Mouse (Mus musculus) kidney, postnatal 0 days (tissue): ENCODE measurements around the gene Gng12. TPM values are rescaled to one million over a fixed set of nuclear protein-coding genes. Genes with fewer than 3 reads are reported as not detected.

Experiments used
- ATAC-seq: fragments of 200-750 bp; cut with Nextera tagmentation; replicated peaks from 2 replicates; pipeline ENCODE4 v1.8.0; 2017; ENCODE audit warnings: low read depth, moderate number of reproducible peaks, moderate TSS enrichment, moderate library complexity; ENCODE audit not compliant: low FRiP score
- DNase-seq: peaks from one replicate; pipeline ENCODE4 v3.0.0-alpha.2; 2016; ENCODE audit warnings: low spot score
- H3K27ac ChIP-seq: fragments of 300-500 bp; sonication (generic); 2 replicates; pipeline ENCODE4 v1.5.1; 2014; ENCODE audit warnings: mild to moderate bottlenecking
- H3K27me3 ChIP-seq: fragments of 300-500 bp; sonication (generic); 2 replicates; pipeline ENCODE4 v1.6.1; 2014; ENCODE audit warnings: low read length, mixed read lengths; ENCODE audit not compliant: insufficient read depth
- H3K36me3 ChIP-seq: fragments of 300-500 bp; sonication (generic); 2 replicates; pipeline ENCODE4 v1.6.1; 2014; ENCODE audit warnings: low read length, mixed read lengths; ENCODE audit not compliant: insufficient read depth
- H3K4me1 ChIP-seq: fragments of 300-500 bp; sonication (generic); replicated peaks from 2 replicates; pipeline ENCODE4 v1.6.1; 2014; ENCODE audit warnings: antibody characterized with exemption, low read length, mixed read lengths; ENCODE audit not compliant: insufficient read depth
- H3K4me2 ChIP-seq: fragments of 300-500 bp; sonication (generic); 2 replicates; pipeline ENCODE4 v1.6.1; 2014; ENCODE audit warnings: mild to moderate bottlenecking, low read length, moderate library complexity, mixed read lengths
- H3K4me3 ChIP-seq: fragments of 300-500 bp; sonication (generic); replicated peaks from 2 replicates; pipeline ENCODE4 v1.5.1; 2014; ENCODE audit warnings: low read depth, low read length
- H3K9ac ChIP-seq: fragments of 300-500 bp; sonication (generic); 2 replicates; pipeline ENCODE4 v1.6.1; 2014; ENCODE audit warnings: low read depth, low read length
- H3K9me3 ChIP-seq: fragments of 300-500 bp; sonication (generic); replicated peaks from 2 replicates; pipeline ENCODE4 v1.6.1; 2016; ENCODE audit warnings: low read length, inconsistent platforms, mixed read lengths
- CTCF ChIP-seq: IDR thresholded peaks from 2 replicates; pipeline ENCODE4 v1.5.1; 2016; ENCODE audit warnings: antibody characterized with exemption, low read depth, mild to moderate bottlenecking, moderate library complexity
- WGBS: fragments of 180-500 bp; shearing (Covaris S2); extraction: QIAGEN DNeasy Blood & Tissue Kit; methylation state at CpG from one replicate; pipeline ENCODE4 v1.1.7; 2014; 5-methylcytosine and 5-hydroxymethylcytosine counted together
- polyA plus RNA-seq: library from polyadenylated mRNA; unstranded; fragments of >200 nt; fragmentation: Nextera tagmentation; extraction: Ambion mirVana; gene quantifications from 2 replicates; pipeline ENCODE4 v1.2.1, GENCODE M21; 2015

Gng12 gene
- polyA plus RNA-seq, 1 experiment from 2014 or later = 144 TPM

- H3K4me1 ChIP-seq = peaks cover 8% of the 10 kb centered on the region; the same call in 1 of the 2 replicates
- DNase-seq (no peak), ATAC-seq (no peak)
- 84% methylated on average over 9 of the region's 9 CpGs for WGBS
- no peak overlapping the region for H3K27ac ChIP-seq
- H3K9ac ChIP-seq = no peak overlapping the region
- no peak for TF ChIP-seq CTCF
- H3K9me3 ChIP-seq = no peaks in the 10 kb centered on the region
- H3K27me3 ChIP-seq = no peaks in the 10 kb centered on the region
- no peak overlapping the region for H3K4me3 ChIP-seq
- no peak overlapping the region for H3K4me2 ChIP-seq
- no peaks in the 10 kb centered on the region for H3K36me3 ChIP-seq
Observed at GRCm38 (mm10) chr6:66903206-66903605, 7.0 kb downstream of the Gng12 start.

GRCm38 (mm10) chr6:66903720-66904119 is 7.5 kb downstream of the Gng12 start:
- 0 out of 2 replicates have a peak, but pooled peaks have one; percentile 42 for ATAC-seq
- H3K36me3 ChIP-seq = no peaks in the 10 kb centered on the region
- no peak for TF ChIP-seq CTCF
- 49% methylated on average over 6 of the region's 6 CpGs for WGBS
- no peaks in the 10 kb centered on the region for H3K9me3 ChIP-seq
- DNase-seq = no peak
- H3K27ac ChIP-seq = no peak overlapping the region
- H3K4me3 ChIP-seq = no peak overlapping the region
- peaks cover 6% of the 10 kb centered on the region; the same call in 1 of the 2 replicates for H3K4me1 ChIP-seq
- no peak overlapping the region for H3K9ac ChIP-seq
- H3K4me2 ChIP-seq = no peak overlapping the region
- H3K27me3 ChIP-seq = no peaks in the 10 kb centered on the region

- no peak overlapping the region for H3K9ac ChIP-seq
- no peak overlapping the region for H3K4me3 ChIP-seq
- WGBS = 98% methylated on average over 1 of the region's 1 CpGs
- no peaks in the 10 kb centered on the region for H3K27me3 ChIP-seq
- H3K4me1 ChIP-seq = peaks cover 16% of the 10 kb centered on the region
- no peak overlapping the region for H3K4me2 ChIP-seq
- H3K36me3 ChIP-seq = no peaks in the 10 kb centered on the region
- ATAC-seq (no peak), DNase-seq (no peak)
- no peaks in the 10 kb centered on the region for H3K9me3 ChIP-seq
- no peak overlapping the region for H3K27ac ChIP-seq
- no peak for TF ChIP-seq CTCF
Observed at GRCm38 (mm10) chr6:66906244-66906643, 10.0 kb downstream of the Gng12 start.

- 58% methylated on average over 5 of the region's 5 CpGs for WGBS
Observed at GRCm38 (mm10) chr6:66908327-66908973, 12.3 kb downstream of the Gng12 start.

GRCm38 (mm10) chr6:66910493-66911435 is 14.6 kb downstream of the Gng12 start:
- Histone ChIP-seq H3K4me1 (peaks cover 24% of the 10 kb centered on the region), H3K27ac (peak overlapping the region; percentile 86), H3K9me3 (no peaks in the 10 kb centered on the region), H3K9ac (no peak overlapping the region), H3K4me3 (no peak overlapping the region), H3K27me3 (no peaks in the 10 kb centered on the region), H3K4me2 (peak overlapping the region; percentile 19), H3K36me3 (no peaks in the 10 kb centered on the region)
- whole genome bisulfite sequencing = 27% methylated on average over 11 of the region's 11 CpGs
- TF ChIP-seq CTCF = peak; percentile 49; the same call in 1 of the 2 replicates
- DNase-seq = peak; percentile 69
- peak; percentile 97 for ATAC-seq

More at GRCm38 (mm10) chr6:66908327-66908973, 12.3 kb downstream of the Gng12 start:
- TF ChIP-seq CTCF = no peak
- Histone ChIP-seq H3K27me3 (no peaks in the 10 kb centered on the region), H3K4me2 (no peak overlapping the region), H3K36me3 (no peaks in the 10 kb centered on the region), H3K27ac (peak overlapping the region; percentile 27; the same call in 1 of the 2 replicates), H3K4me3 (no peak overlapping the region), H3K9ac (no peak overlapping the region), H3K4me1 (peaks cover 22% of the 10 kb centered on the region), H3K9me3 (no peaks in the 10 kb centered on the region)
- no peak for DNase-seq
- no peak for ATAC-seq

- 79% methylated on average over 1 of the region's 1 CpGs for WGBS
- peak overlapping the region; percentile 31; the same call in 1 of the 2 replicates for H3K27ac ChIP-seq
- H3K4me3 ChIP-seq = no peak overlapping the region
- no peak overlapping the region for H3K4me2 ChIP-seq
- H3K36me3 ChIP-seq = 0 out of 2 replicates have a peak, but pooled peaks cover 3% of the 10 kb centered on the region
- H3K9ac ChIP-seq = no peak overlapping the region
- no peak for TF ChIP-seq CTCF
- DNase-seq (no peak), ATAC-seq (no peak)
- H3K9me3 ChIP-seq = no peaks in the 10 kb centered on the region
- H3K27me3 ChIP-seq = no peaks in the 10 kb centered on the region
- H3K4me1 ChIP-seq = peaks cover 24% of the 10 kb centered on the region
Observed at GRCm38 (mm10) chr6:66913355-66913754, 17.2 kb downstream of the Gng12 start.
